Mouse (Mus musculus) E14TG2a.4 (cell line): ENCODE measurements around the gene Umodl1.

Experiments used
- H3K27me3 ChIP-seq: 2 replicates; pipeline ENCODE4 v1.6.1; 2014; ENCODE audit warnings: low read length, control low read depth; ENCODE audit not compliant: insufficient read depth
- H3K36me3 ChIP-seq: 2 replicates; pipeline ENCODE4 v1.6.1; 2014; ENCODE audit warnings: low read length, control low read depth; ENCODE audit not compliant: insufficient read depth
- H3K4me1 ChIP-seq: replicated peaks from 2 replicates; pipeline ENCODE4 v1.6.1; 2014; ENCODE audit warnings: low read depth, low read length, control low read depth
- H3K4me3 ChIP-seq: replicated peaks from 2 replicates; pipeline ENCODE4 v1.5.1; 2014; ENCODE audit warnings: mild to moderate bottlenecking, low read length
- H3K9me3 ChIP-seq: 2 replicates; pipeline ENCODE4 v1.6.1; 2014; ENCODE audit warnings: low read length, control low read depth
- CTCF ChIP-seq: conservative IDR thresholded peaks from 2 replicates; pipeline ENCODE4 v1.5.1; 2014; ENCODE audit warnings: low read length
- NANOG ChIP-seq: IDR thresholded peaks from 2 replicates; pipeline ENCODE4 v1.6.1; 2014; ENCODE audit warnings: borderline replicate concordance, low read length, mixed read lengths
- POU5F1 ChIP-seq: IDR thresholded peaks from 2 replicates; pipeline ENCODE4 v1.6.1; 2014; ENCODE audit warnings: low read length, borderline replicate concordance

Gene Umodl1

DNA sequence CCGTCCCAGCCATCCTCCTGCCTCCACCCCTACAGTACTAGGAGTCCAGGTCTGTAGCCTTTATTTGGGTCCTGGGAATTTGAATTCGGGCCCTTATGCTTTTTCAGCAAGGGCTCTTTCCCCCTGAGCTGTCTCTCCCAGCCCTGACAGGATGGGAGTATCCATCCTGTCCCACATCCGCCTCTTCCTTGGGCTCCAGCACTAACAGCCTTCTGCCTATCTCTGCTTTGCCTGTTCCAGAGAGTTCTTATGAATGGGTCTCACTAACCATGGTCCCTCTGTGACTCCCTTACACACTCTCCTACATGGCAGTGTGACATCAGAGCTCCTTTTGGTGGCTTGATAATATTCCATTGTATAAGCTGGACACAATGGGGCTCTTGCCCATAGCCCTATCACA, 52.9 kb downstream of the Umodl1 start:
- H3K27me3 ChIP-seq = peaks cover 36% of the 10 kb centered on the region
- H3K4me3 ChIP-seq = no peak overlapping the region
- no peaks in the 10 kb centered on the region for H3K9me3 ChIP-seq
- no peaks in the 10 kb centered on the region for H3K4me1 ChIP-seq
- H3K36me3 ChIP-seq = no peaks in the 10 kb centered on the region
- no peak for TF ChIP-seq NANOG
- TF ChIP-seq POU5F1 = no peak
- no peak for TF ChIP-seq CTCF

DNA sequence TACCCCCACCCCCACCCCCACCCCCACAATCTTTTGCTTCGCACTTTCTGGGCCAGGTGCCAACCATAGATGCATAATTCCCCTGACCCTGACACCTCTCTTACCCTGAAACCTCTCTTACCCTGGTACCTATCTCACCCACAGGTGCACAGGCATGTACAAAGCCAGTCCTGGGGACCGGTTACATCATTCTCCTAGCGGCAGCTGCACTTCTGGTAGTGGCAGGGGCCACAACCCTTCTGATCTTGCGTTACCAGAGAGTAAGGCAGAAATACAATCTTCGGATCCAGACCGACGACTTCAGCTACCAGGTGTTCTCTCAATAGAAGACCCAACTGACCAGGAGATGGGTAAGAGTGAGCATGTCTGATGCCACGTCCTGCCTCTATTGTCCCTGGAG, 54.0 kb downstream of the Umodl1 start:
- no peak overlapping the region for H3K4me3 ChIP-seq
- no peaks in the 10 kb centered on the region for H3K36me3 ChIP-seq
- H3K4me1 ChIP-seq = no peaks in the 10 kb centered on the region
- TF ChIP-seq POU5F1 (no peak), NANOG (no peak), CTCF (no peak)
- H3K9me3 ChIP-seq = no peaks in the 10 kb centered on the region
- peaks cover 30% of the 10 kb centered on the region for H3K27me3 ChIP-seq

DNA sequence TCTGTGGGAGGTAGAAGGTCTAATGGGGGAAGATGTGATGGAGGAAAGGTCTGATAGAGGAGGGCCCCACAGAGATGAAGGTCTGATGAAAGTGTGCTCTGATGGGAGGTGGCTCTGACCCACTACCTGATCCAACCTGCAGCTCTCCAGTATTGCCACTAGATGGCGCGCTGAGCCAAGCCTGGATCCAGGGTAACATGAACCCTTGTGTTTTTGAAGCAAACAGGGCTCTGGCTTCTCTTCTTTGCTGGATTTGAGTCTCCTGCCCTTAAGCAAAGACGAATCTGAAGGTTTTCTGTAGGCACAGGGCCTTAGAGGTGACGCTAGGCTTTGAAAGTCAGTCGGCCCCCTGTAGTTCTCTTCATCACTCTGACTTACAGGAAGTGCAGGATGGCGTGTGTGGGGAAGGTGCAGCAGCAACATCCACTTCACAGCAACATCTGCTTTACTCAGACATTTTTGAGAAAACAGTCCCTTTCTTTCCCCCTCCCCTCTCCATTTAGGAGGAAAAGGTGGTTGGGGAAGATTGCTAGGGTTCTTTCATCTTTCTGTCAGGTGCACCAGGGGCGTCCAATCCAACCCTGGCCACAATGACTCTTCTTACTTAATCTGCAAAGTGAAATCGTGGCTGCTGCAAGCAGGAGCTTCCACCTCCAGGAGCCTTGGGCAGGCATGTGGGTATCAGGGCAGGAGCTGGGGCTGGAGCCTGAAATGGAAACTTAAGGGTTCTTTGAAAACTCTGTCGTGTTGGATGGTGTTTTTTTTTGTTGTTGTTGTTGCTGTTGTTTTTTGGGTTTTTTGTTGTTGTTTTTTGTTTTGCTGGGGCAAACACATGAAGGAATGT, 57.3 kb downstream of the Umodl1 start:
- TF ChIP-seq CTCF (peak; percentile 95), POU5F1 (no peak)
- peaks cover 17% of the 10 kb centered on the region for H3K27me3 ChIP-seq
- H3K36me3 ChIP-seq = no peaks in the 10 kb centered on the region
- H3K4me3 ChIP-seq = no peak overlapping the region
- peaks cover 8% of the 10 kb centered on the region; the same call in 1 of the 2 replicates for H3K9me3 ChIP-seq
- H3K4me1 ChIP-seq = no peaks in the 10 kb centered on the region

DNA sequence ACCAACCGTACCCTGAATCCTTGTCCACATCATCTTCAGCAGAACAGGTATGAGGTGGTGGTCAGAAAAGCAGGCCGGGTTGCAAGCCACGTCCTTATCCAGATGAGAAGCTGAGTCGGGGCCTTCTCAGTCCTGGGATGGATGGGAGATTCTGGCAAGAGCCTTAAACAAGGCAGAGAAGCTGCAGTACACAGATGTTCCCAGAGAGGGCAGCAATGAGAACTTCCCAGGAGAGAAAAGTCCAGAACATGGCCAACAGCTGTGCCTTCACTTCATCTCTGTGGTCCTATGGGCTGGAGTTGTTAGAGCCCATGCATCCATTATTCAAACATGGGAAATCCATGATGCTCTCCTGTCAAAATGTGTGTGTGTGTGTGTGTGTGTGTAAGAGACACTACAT, 63.8 kb downstream of the Umodl1 start:
- H3K4me1 ChIP-seq = peaks cover 18% of the 10 kb centered on the region
- peaks cover 15% of the 10 kb centered on the region for H3K27me3 ChIP-seq
- peaks cover 9% of the 10 kb centered on the region; the same call in 1 of the 2 replicates for H3K9me3 ChIP-seq
- no peaks in the 10 kb centered on the region for H3K36me3 ChIP-seq
- TF ChIP-seq NANOG (no peak), CTCF (peak; percentile 69), POU5F1 (no peak)
- no peak overlapping the region for H3K4me3 ChIP-seq

DNA sequence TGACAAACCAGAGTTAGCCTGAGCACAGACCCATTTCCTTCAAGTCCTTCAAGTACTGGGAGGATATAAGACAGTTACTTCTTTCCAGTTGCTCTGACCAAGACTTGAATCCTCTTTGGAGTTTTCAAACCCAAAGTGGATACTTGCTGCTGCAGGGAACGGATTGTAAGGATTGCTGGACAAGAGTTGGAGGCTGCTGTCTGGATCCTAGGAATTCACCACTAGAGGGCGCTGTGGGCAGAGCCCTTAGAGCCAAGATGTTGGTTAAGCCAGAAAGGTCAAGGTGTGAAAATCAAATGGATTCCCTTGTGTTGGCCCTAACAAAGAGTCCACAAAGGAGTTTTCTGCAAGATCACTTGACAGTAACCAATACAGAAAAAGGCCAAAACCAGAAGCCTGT, 65.1 kb downstream of the Umodl1 start:
- Histone ChIP-seq H3K36me3 (no peaks in the 10 kb centered on the region), H3K27me3 (peaks cover 15% of the 10 kb centered on the region), H3K4me3 (no peak overlapping the region), H3K4me1 (peaks cover 18% of the 10 kb centered on the region), H3K9me3 (peaks cover 9% of the 10 kb centered on the region; the same call in 1 of the 2 replicates)
- no peak for TF ChIP-seq NANOG
- peak; percentile 91 for TF ChIP-seq CTCF
- TF ChIP-seq POU5F1 = no peak

DNA sequence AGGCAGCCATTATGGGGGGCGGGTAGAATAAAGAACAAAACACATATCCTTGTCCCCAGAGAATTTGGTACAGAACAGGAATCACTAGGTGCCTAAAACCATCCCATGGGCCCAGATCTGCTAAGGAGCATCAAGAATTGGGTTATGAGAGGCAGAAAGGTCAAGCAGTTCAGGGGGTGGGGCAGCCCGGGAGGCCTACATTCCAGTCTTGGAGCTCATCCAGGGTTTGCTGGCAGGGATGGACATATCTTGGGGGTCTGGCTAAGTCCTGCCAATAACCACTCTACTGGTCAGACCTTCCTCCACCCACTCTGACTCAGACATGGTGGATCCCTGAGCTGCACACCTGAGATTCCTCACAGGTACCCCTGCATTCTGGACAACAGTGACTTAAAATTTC, 65.6 kb downstream of the Umodl1 start:
- Histone ChIP-seq H3K4me3 (no peak overlapping the region), H3K36me3 (no peaks in the 10 kb centered on the region), H3K4me1 (peaks cover 18% of the 10 kb centered on the region), H3K27me3 (peaks cover 15% of the 10 kb centered on the region), H3K9me3 (peaks cover 9% of the 10 kb centered on the region; the same call in 1 of the 2 replicates)
- TF ChIP-seq POU5F1 = no peak
- TF ChIP-seq CTCF = no peak
- no peak for TF ChIP-seq NANOG

DNA sequence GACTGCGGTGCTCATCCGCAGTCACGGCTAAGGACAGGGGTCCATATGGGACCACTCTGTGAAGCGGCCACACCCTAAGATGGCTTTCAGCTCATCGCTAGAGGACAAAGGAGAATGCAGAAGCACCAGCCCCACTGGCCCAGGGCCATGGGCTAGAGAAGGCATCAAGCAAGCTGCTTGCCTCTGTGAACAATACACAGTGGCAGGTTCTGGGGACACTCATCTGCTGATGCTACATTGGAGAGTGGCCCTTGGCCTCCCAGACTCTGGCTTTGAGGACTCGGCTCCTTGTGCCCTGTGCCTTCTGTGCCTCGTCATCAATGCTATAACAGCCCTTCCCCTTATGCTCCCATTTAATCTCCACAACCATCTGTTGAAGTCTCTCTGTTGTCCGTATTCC, 66.8 kb downstream of the Umodl1 start:
- Histone ChIP-seq H3K36me3 (no peaks in the 10 kb centered on the region), H3K9me3 (peaks cover 6% of the 10 kb centered on the region; the same call in 1 of the 2 replicates), H3K27me3 (peaks cover 12% of the 10 kb centered on the region), H3K4me3 (no peak overlapping the region), H3K4me1 (peaks cover 18% of the 10 kb centered on the region)
- no peak for TF ChIP-seq NANOG

DNA sequence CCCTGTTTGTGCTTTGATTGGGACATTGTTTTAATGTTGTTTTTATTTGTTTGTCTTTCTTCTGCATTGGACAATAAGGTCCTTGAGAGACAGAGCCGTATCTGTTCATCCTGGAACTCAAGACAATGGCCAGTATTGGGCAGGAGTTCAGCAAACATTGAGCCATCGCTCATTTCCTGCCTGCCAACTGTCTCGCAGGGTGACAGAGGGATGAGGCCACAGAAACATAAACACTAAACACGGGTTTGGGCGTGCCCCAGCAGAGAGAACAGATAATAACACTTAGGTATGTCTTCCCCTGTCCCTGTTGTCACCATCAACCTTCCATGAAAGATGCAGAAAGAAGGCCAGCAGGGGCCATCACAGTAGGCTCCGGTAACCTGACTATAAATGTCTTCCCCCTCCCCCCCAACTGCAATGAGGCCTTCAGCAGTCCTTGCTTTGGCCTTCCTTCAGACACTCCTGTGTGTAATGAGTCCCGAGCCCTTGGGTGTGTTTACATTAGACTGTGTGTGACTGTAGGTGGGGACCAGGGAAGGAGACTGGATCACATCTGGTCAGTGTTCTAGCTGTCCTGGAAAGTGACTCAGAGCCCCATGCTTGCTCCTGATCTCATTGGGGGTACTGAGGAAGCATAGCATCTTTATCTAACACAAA, 69.8 kb downstream of the Umodl1 start:
- TF ChIP-seq CTCF = no peak
- no peak for TF ChIP-seq NANOG
- TF ChIP-seq POU5F1 = no peak
- Histone ChIP-seq H3K9me3 (no peaks in the 10 kb centered on the region), H3K4me3 (no peak overlapping the region), H3K4me1 (peaks cover 18% of the 10 kb centered on the region), H3K36me3 (no peaks in the 10 kb centered on the region), H3K27me3 (peaks cover 24% of the 10 kb centered on the region)
